Mouse (Mus musculus) hematopoietic multipotent progenitor cell, adult 10-12 weeks (in vitro differentiated cells): ENCODE results near the gene Mrgprx1. TPM values are rescaled to one million over a fixed set of nuclear protein-coding genes. Genes with fewer than 3 reads are reported as not detected.

Source experiments
- polyA plus RNA-seq: library from polyadenylated mRNA; stranded (reverse); fragments of >175 nt; gene quantifications from 2 replicates; pipeline ENCODE4 v1.2.3, GENCODE M21; 2012; ENCODE audit warnings: low replicate concordance

The Mrgprx1 gene
- not detected in 2 replicates for polyA plus RNA-seq

GRCm38 (mm10) chr7:48027497-48027896 is at the start of gene Mrgprx1:
Gene Mrgprx1, minus strand, starts transcription at chr7:48027597.

GRCm38 (mm10) chr7:47981995-47982394 is 45.4 kb downstream of the Mrgprx1 start, which contains the start of gene Mrgpra4:
Gene Mrgpra4, minus strand, starts transcription at chr7:47982095.

Other genes starting within 250 kb of the Mrgprx1 start
- not detected in 2 replicates for gene Mrgpra4, start 45.5 kb downstream of the Mrgprx1 start, polyA plus RNA-seq
- gene Mrgprb5, start 141.4 kb upstream of the Mrgprx1 start, polyA plus RNA-seq = not detected in 2 replicates
- not detected in 2 replicates for gene Mrgprb4, start 171.7 kb upstream of the Mrgprx1 start, polyA plus RNA-seq